Mouse (Mus musculus): Measurements from ENCODE around the gene Yif1a.

DNA sequence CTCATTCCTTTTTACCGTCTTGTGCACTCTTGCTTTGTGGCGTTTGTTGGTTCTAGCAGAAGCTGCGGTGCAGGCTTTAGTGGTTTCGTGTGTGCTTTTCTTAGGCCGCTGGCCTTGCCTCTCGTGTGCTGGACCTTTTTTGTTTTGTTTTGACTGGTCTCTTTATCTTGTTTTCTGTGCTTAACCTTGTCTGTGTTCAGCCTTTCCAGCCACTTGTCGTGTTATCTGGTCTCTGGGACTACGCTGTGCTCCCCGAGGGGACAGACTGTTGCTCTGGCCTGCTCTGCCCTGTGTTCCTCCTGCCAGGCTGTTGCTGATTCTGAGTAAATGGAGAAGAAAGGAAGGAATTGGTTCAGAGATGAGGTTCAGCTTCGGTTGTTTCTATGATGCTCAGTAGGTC is 34.2 kb downstream of the Yif1a start:
- TF ChIP-seq CTCF (IDR thresholded peaks at IDR 0.05) (no peak), EP300 (IDR thresholded peaks at IDR 0.05) (no peak)
